Mouse (Mus musculus) olfactory bulb, adult 2 months (tissue): ENCODE data around the gene Igf1r. TPM values are rescaled to one million over a fixed set of nuclear protein-coding genes. Genes with fewer than 3 reads are reported as not detected.

ENCODE experiments used
- H3K27ac ChIP-seq: fragments of 200-500 bp; 2 replicates; pipeline ENCODE4 v1.5.1; 2012; ENCODE audit warnings: low read depth, low read length; ENCODE audit not compliant: insufficient read depth
- H3K4me1 ChIP-seq: fragments of 200-500 bp; 2 replicates; pipeline ENCODE4 v1.6.1; 2012; ENCODE audit warnings: low read length; ENCODE audit not compliant: control insufficient read depth, insufficient read depth
- H3K4me3 ChIP-seq: fragments of 200-500 bp; 2 replicates; pipeline ENCODE4 v1.5.1; 2012; ENCODE audit warnings: mild to moderate bottlenecking, low read depth, low read length, moderate library complexity; ENCODE audit not compliant: insufficient read depth
- CTCF ChIP-seq: fragments of 200-500 bp; IDR thresholded peaks from 2 replicates; pipeline ENCODE4 v1.5.1; 2012; ENCODE audit warnings: low read depth, mild to moderate bottlenecking, low read length, moderate library complexity; ENCODE audit not compliant: insufficient read depth
- POLR2A ChIP-seq: fragments of 200-500 bp; IDR thresholded peaks from 2 replicates; pipeline ENCODE4 v1.6.1; 2012; ENCODE audit warnings: mild to moderate bottlenecking, low read depth, low read length, moderate library complexity; ENCODE audit not compliant: insufficient read depth
- WGBS: fragments of 180-500 bp; shearing (Covaris S2); methylation state at CpG from one replicate; pipeline ENCODE4 v1.1.7; 2018; 5-methylcytosine and 5-hydroxymethylcytosine counted together
- polyA plus RNA-seq: library from polyadenylated mRNA; stranded (reverse); fragments of >200 nt; gene quantifications from 2 replicates; pipeline ENCODE4 v1.2.4, GENCODE M21; 2012; ENCODE audit warnings: low replicate concordance; ENCODE audit not compliant: missing spikeins, insufficient read depth, insufficient read length

The Igf1r gene
- polyA plus RNA-seq, 1 experiment: 26.5 TPM

- TF ChIP-seq POLR2A (no peak), CTCF (no peak)
- 55% methylated on average over 2 of the region's 2 CpGs for WGBS
Measured at GRCm38 (mm10) chr7:68117981-68118380, 165.4 kb downstream of the Igf1r start.

GRCm38 (mm10) chr7:68119605-68120004 is 167.0 kb downstream of the Igf1r start:
- TF ChIP-seq POLR2A: no peak
- TF ChIP-seq CTCF: no peak
- H3K27ac ChIP-seq: no peak overlapping the region
- H3K4me1 ChIP-seq: peaks cover 16% of the 10 kb centered on the region
- H3K4me3 ChIP-seq: no peak overlapping the region
- WGBS: 87% methylated on average over 5 of the region's 5 CpGs

More at GRCm38 (mm10) chr7:68117981-68118380, 165.4 kb downstream of the Igf1r start:
- Histone ChIP-seq H3K4me3 (no peak overlapping the region), H3K4me1 (peaks cover 16% of the 10 kb centered on the region), H3K27ac (no peak overlapping the region)

GRCm38 (mm10) chr7:68122418-68122817 is 169.8 kb downstream of the Igf1r start:
- TF ChIP-seq POLR2A (no peak), CTCF (no peak)
- WGBS: 83% methylated on average over 3 of the region's 3 CpGs
- no peak overlapping the region for H3K4me3 ChIP-seq
- H3K27ac ChIP-seq: no peak overlapping the region
- H3K4me1 ChIP-seq: peaks cover 7% of the 10 kb centered on the region; the same call in 1 of the 2 replicates

GRCm38 (mm10) chr7:68125347-68125746 is 172.7 kb downstream of the Igf1r start:
- 94% methylated on average over 2 of the region's 2 CpGs for WGBS
- H3K4me3 ChIP-seq: no peak overlapping the region
- TF ChIP-seq POLR2A (no peak), CTCF (no peak)
- peaks cover 6% of the 10 kb centered on the region for H3K4me1 ChIP-seq
- no peak overlapping the region for H3K27ac ChIP-seq

GRCm38 (mm10) chr7:68127799-68128261 is 175.2 kb downstream of the Igf1r start:
- WGBS: 15% methylated on average over 6 of the region's 6 CpGs
- Histone ChIP-seq H3K27ac (0 out of 2 replicates have a peak overlapping the region, but pooled peaks have one; percentile 36), H3K4me1 (peaks cover 13% of the 10 kb centered on the region), H3K4me3 (no peak overlapping the region)
- TF ChIP-seq CTCF: no peak
- TF ChIP-seq POLR2A: no peak

GRCm38 (mm10) chr7:68128271-68128674 is 175.6 kb downstream of the Igf1r start:
- 9% methylated on average over 7 of the region's 7 CpGs for WGBS
- H3K27ac ChIP-seq: peak overlapping the region; percentile 36
- H3K4me1 ChIP-seq: peaks cover 13% of the 10 kb centered on the region
- 0 out of 2 replicates have a peak overlapping the region, but pooled peaks have one; percentile 4 for H3K4me3 ChIP-seq
- TF ChIP-seq CTCF (no peak), POLR2A (no peak)

GRCm38 (mm10) chr7:68129077-68129511 is 176.5 kb downstream of the Igf1r start:
- H3K27ac ChIP-seq: peak overlapping the region; percentile 98
- under 1% methylated on average over 19 of the region's 19 CpGs for WGBS
- peak overlapping the region; percentile 60 for H3K4me3 ChIP-seq
- peaks cover 13% of the 10 kb centered on the region for H3K4me1 ChIP-seq
- no peak for TF ChIP-seq CTCF
- no peak; the same call in 1 of the 2 replicates for TF ChIP-seq POLR2A

GRCm38 (mm10) chr7:68129546-68130253 is 177.1 kb downstream of the Igf1r start:
- WGBS: under 1% methylated on average over 19 of the region's 19 CpGs
- peaks cover 13% of the 10 kb centered on the region for H3K4me1 ChIP-seq
- H3K27ac ChIP-seq: peak overlapping the region; percentile 98
- H3K4me3 ChIP-seq: peak overlapping the region; percentile 60
- TF ChIP-seq CTCF (no peak), POLR2A (no peak)

GRCm38 (mm10) chr7:68130950-68131580 is 178.4 kb downstream of the Igf1r start:
- H3K27ac ChIP-seq: no peak overlapping the region
- WGBS: 48% methylated on average over 13 of the region's 13 CpGs
- peaks cover 18% of the 10 kb centered on the region for H3K4me1 ChIP-seq
- no peak for TF ChIP-seq POLR2A
- no peak for TF ChIP-seq CTCF
- H3K4me3 ChIP-seq: no peak overlapping the region
